Mouse (Mus musculus) midbrain, embryonic 16.5 days (tissue): ENCODE measurements at regions not wholly inside any gene's neighbourhood (a gene's known extent, or its start where the extent isn't known, plus 50 kb on each side); places are given as distances from the start of the nearest gene placed in this dataset.

ENCODE experiments used
- ATAC-seq: fragments of 200-750 bp; cut with Nextera tagmentation; 2 replicates; pipeline ENCODE4 v1.8.0; 2017; ENCODE audit warnings: moderate TSS enrichment
- H3K27ac ChIP-seq: fragments of 300-500 bp; sonication (generic); 2 replicates; pipeline ENCODE4 v1.5.1; 2014; ENCODE audit warnings: mild to moderate bottlenecking, low read length, mixed read lengths
- H3K27me3 ChIP-seq: fragments of 300-500 bp; sonication (generic); 2 replicates; pipeline ENCODE4 v1.6.1; 2014; ENCODE audit warnings: low read depth, low read length, mixed read lengths; ENCODE audit not compliant: control insufficient read depth, insufficient read depth
- H3K36me3 ChIP-seq: fragments of 300-500 bp; sonication (generic); 2 replicates; pipeline ENCODE4 v1.6.1; 2014; ENCODE audit warnings: mild to moderate bottlenecking, low read length, moderate library complexity, mixed read lengths; ENCODE audit not compliant: control insufficient read depth, insufficient read depth
- H3K4me1 ChIP-seq: fragments of 300-500 bp; sonication (generic); 2 replicates; pipeline ENCODE4 v1.6.1; 2014; ENCODE audit warnings: mild to moderate bottlenecking, low read length, mixed read lengths; ENCODE audit not compliant: control insufficient read depth, insufficient read depth
- H3K4me2 ChIP-seq: fragments of 300-500 bp; sonication (generic); 2 replicates; pipeline ENCODE4 v1.6.1; 2014; ENCODE audit warnings: mild to moderate bottlenecking, low read length, mixed read lengths
- H3K4me3 ChIP-seq: fragments of 300-500 bp; sonication (generic); 2 replicates; pipeline ENCODE4 v1.5.1; 2014; ENCODE audit warnings: low read depth, mild to moderate bottlenecking, low read length, moderate library complexity, mixed read lengths
- H3K9ac ChIP-seq: fragments of 300-500 bp; sonication (generic); 2 replicates; pipeline ENCODE4 v1.6.1; 2014; ENCODE audit warnings: low read depth, low read length, mixed read lengths
- H3K9me3 ChIP-seq: fragments of 300-500 bp; sonication (generic); replicated peaks from 2 replicates; pipeline ENCODE4 v1.6.1; 2014; ENCODE audit warnings: mild to moderate bottlenecking, low read length, mixed read lengths; ENCODE audit not compliant: control insufficient read depth, poor library complexity, severe bottlenecking
- WGBS: fragments of 180-500 bp; shearing (Covaris S2); extraction: QIAGEN DNeasy Blood & Tissue Kit; methylation state at CpG from one replicate; pipeline ENCODE4 v1.1.7; 2014; 5-methylcytosine and 5-hydroxymethylcytosine counted together

DNA sequence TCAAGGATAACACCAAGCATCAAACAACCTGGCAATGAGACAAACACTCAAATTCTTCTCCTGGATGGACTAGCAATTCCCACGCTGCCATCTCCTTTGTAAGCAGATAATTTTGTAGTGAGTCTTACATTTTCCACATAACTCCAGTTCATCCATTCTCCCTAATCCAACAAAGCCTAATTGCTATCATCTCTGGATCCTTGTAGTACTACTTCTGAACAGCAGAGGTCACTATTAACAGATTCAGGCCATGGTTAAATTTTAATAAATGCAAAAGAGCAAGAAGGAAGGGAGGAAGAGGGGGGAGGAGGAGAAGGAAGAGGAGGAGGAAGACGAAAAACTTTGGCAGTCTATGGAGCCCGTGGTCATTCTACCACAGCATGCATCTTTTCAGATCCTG is 414.4 kb downstream of the Nedd1 start:
- H3K27ac ChIP-seq, result no peak overlapping the region
- 0 out of 2 replicates have a peak, but pooled peaks cover 4% of the 10 kb centered on the region for H3K4me1 ChIP-seq
- H3K4me2 ChIP-seq, result no peak overlapping the region
- H3K9me3 ChIP-seq, result no peaks in the 10 kb centered on the region
- H3K4me3 ChIP-seq, result no peak overlapping the region
- H3K36me3 ChIP-seq, result no peaks in the 10 kb centered on the region
- no peak overlapping the region for H3K9ac ChIP-seq
- 30% methylated on average over 3 of the region's 3 CpGs for WGBS
- H3K27me3 ChIP-seq, result no peaks in the 10 kb centered on the region
- ATAC-seq, result no peak

DNA sequence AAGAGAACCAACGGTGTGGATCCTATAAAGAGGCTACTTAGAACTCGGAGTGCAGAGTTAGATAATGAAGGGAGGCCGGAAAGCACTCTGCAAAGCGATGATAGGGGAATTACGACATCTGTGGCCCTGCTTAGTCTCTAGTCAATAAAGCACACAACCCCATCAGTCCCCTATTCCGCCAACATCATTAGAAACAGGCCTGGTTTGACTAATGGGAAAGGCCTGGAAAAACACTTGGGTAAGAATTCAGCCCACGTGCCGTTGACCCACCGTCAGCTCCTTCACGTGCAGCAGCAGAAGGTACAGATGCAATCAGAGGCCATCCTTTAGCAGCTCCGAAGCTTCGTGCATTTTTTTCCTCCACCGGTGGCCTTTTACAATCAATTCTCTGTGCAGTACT is 423.5 kb downstream of the Nedd1 start:
- no peak for ATAC-seq
- 73% methylated on average over 13 of the region's 13 CpGs for WGBS
- Histone ChIP-seq H3K9ac (no peak overlapping the region), H3K27me3 (no peaks in the 10 kb centered on the region), H3K27ac (no peak overlapping the region), H3K4me2 (no peak overlapping the region), H3K36me3 (no peaks in the 10 kb centered on the region), H3K9me3 (no peaks in the 10 kb centered on the region), H3K4me3 (no peak overlapping the region), H3K4me1 (peaks cover 4% of the 10 kb centered on the region; the same call in 1 of the 2 replicates)

DNA sequence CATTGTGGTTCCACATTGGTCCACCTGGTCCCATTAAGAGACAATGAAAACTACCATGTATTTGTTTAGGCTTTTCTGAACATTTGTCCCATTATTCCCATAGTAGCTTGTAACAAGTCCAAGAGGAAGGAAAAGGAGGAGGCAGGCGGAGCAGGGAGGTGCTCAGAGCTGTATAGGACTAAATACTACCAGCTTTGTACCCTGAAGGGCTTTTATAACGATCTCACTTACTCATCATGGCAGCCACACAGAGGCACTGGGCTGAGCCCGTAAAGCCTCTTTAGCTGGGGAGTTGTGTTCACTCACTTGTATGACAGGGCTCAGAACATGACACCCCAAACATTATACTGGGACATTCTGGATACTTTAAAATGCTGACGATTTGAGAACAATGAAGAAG is 425.4 kb downstream of the Nedd1 start:
- 55% methylated on average over 4 of the region's 4 CpGs for WGBS
- no peak overlapping the region for H3K4me2 ChIP-seq

DNA sequence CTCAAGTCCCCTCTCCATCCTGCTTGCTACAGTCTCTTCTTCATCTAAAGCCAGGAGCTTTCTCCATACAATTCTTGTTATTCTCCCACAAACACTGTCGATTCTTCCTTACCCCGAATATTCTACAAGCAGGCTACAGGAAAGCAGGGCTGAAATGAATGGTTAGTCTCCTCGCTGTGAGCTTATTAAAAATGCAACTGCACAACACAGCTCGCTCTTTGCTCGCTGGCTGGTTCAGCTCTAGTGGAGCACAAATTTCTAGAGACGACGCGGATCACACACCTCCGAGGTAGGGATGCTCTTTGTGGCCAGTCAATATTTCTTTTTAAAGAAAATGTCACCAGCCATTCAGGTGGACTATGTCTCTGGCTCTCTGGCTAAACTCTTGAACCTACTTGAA is 425.9 kb downstream of the Nedd1 start:
- no peak for ATAC-seq
- no peak overlapping the region for H3K9ac ChIP-seq

More for the DNA sequence above, 425.4 kb downstream of the Nedd1 start:
- no peak overlapping the region for H3K27ac ChIP-seq
- H3K36me3 ChIP-seq, result no peaks in the 10 kb centered on the region
- H3K9me3 ChIP-seq, result no peaks in the 10 kb centered on the region
- H3K27me3 ChIP-seq, result no peaks in the 10 kb centered on the region
- H3K4me3 ChIP-seq, result no peak overlapping the region
- ATAC-seq, result no peak
- H3K9ac ChIP-seq, result no peak overlapping the region
- peaks cover 4% of the 10 kb centered on the region; the same call in 1 of the 2 replicates for H3K4me1 ChIP-seq

DNA sequence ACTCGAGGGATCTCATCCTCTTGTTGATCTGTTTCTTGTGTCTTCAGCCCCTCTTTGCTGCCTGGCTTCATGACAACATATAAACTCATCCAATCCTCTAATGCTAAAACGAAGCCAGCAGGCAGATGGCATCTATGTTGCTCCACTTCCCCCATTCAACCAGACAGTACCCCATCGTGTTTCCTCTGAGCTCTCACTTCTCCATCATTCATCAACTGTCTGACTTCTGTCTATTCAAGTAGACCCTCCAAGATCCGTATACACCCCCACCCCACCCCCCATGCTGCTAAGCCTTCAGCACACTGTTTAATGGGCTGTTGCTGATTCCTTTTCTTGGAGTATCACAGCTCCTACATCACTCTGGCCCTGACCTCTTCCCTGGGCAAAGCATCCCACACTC is 429.0 kb downstream of the Nedd1 start:
- WGBS, result 74% methylated on average over 4 of the region's 4 CpGs
- no peaks in the 10 kb centered on the region for H3K27me3 ChIP-seq

More for the DNA sequence above, 425.9 kb downstream of the Nedd1 start:
- no peaks in the 10 kb centered on the region for H3K27me3 ChIP-seq
- no peaks in the 10 kb centered on the region for H3K36me3 ChIP-seq
- peaks cover 4% of the 10 kb centered on the region; the same call in 1 of the 2 replicates for H3K4me1 ChIP-seq
- no peak overlapping the region for H3K27ac ChIP-seq
- H3K4me3 ChIP-seq, result no peak overlapping the region
- 21% methylated on average over 9 of the region's 9 CpGs for WGBS
- no peak overlapping the region for H3K4me2 ChIP-seq
- no peaks in the 10 kb centered on the region for H3K9me3 ChIP-seq

DNA sequence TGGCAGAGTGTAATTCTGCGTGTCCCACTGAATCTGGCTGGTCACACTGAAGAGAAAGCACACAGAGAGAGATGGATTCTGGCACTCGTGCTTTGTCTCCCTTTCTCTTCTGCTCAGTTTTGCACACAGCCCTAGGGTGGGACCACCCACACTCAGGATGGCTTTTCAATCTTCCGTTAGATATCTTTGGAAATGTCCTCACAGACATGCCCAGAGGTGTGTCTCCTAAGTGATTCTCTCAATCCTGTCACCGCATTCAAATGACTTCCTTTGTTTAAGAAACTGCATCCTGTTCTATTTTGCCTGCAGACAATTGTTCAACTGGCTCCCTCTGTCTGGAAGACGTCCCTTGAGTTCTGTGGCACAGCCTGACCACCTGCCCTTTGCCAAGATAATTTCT is 433.0 kb downstream of the Nedd1 start:
- WGBS, result 43% methylated on average over 5 of the region's 5 CpGs
- no peak for ATAC-seq
- Histone ChIP-seq H3K9me3 (no peaks in the 10 kb centered on the region), H3K4me2 (no peak overlapping the region), H3K36me3 (no peaks in the 10 kb centered on the region), H3K27ac (no peak overlapping the region), H3K4me1 (no peaks in the 10 kb centered on the region), H3K27me3 (no peaks in the 10 kb centered on the region), H3K9ac (no peak overlapping the region), H3K4me3 (no peak overlapping the region)

More for the DNA sequence above, 429.0 kb downstream of the Nedd1 start:
- Histone ChIP-seq H3K9ac (no peak overlapping the region), H3K4me1 (peaks cover 4% of the 10 kb centered on the region; the same call in 1 of the 2 replicates), H3K4me3 (no peak overlapping the region), H3K9me3 (no peaks in the 10 kb centered on the region), H3K4me2 (no peak overlapping the region), H3K36me3 (no peaks in the 10 kb centered on the region), H3K27ac (no peak overlapping the region)
- ATAC-seq, result no peak

DNA sequence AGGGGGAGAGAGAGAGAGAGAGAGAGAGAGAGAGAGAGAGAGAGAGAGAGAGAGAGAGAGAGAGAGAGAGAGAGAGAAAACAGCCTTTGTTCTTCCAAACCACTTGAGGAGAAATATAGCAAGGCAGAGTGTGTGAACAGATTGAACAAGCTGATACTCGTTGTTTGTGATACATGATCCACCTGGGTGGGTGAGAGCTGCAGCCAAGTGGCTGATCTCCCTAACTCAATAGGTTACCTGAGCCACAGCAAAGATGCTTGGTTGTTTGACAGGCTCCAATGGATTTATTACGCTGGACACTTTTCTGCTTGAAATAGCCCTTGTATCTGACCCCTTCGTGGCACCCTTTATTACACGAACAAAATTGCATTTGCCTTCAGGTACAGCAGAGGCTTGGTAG is 438.0 kb downstream of the Nedd1 start:
- Histone ChIP-seq H3K27ac (no peak overlapping the region), H3K36me3 (no peaks in the 10 kb centered on the region), H3K27me3 (no peaks in the 10 kb centered on the region), H3K4me1 (no peaks in the 10 kb centered on the region), H3K4me3 (no peak overlapping the region), H3K9me3 (no peaks in the 10 kb centered on the region), H3K4me2 (no peak overlapping the region), H3K9ac (no peak overlapping the region)
- no peak for ATAC-seq
- WGBS, result 65% methylated on average over 4 of the region's 4 CpGs

DNA sequence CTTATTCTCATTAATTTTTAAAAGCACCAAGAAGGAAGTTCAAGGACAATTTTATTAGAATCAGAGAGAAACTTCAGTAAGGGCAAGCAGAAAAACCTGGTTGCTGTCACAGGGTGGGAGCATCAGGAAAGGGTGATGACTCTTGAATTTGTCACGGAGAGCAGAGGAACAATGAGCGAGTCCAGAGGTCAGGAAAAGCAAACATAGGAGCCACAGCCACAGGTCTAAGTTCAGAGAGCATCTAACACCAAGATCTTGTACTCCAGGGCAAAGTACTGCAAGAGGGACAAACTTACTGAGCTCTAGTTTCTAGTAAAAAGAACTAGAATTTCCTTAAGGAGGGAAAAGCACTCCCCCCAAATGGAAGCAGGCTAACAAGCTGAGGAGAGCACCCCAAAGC is 444.2 kb downstream of the Nedd1 start:
- Histone ChIP-seq H3K27ac (no peak overlapping the region), H3K4me1 (no peaks in the 10 kb centered on the region), H3K9ac (no peak overlapping the region), H3K4me3 (no peak overlapping the region), H3K27me3 (no peaks in the 10 kb centered on the region), H3K9me3 (no peaks in the 10 kb centered on the region), H3K36me3 (no peaks in the 10 kb centered on the region), H3K4me2 (no peak overlapping the region)
- 58% methylated on average over 2 of the region's 2 CpGs for WGBS
- ATAC-seq, result no peak

DNA sequence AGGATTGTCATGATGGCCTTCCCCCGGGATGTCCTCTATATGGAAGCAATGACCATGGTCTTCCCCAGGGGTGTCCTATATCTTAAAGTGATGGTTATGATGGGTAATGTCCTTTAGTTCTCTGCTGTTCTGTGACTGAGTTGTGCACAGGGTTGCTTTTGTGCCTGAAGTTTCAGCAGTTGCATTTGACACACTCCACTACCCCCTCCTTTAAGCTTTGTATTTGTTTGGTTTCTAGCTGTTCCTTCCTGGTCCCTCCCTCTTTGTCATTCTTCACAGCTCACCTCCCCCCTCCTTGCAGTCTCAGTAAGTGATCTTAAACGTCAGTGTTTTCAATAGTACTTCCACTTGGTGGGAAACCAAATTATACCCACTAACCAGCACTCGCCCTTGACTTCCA is 464.4 kb downstream of the Nedd1 start:
- Histone ChIP-seq H3K9ac (no peak overlapping the region), H3K27ac (no peak overlapping the region), H3K4me2 (no peak overlapping the region), H3K36me3 (no peaks in the 10 kb centered on the region), H3K4me3 (no peak overlapping the region), H3K9me3 (no peaks in the 10 kb centered on the region), H3K4me1 (no peaks in the 10 kb centered on the region), H3K27me3 (no peaks in the 10 kb centered on the region)
- ATAC-seq, result no peak
- 69% methylated on average over 3 of the region's 3 CpGs for WGBS
